Mouse (Mus musculus): ENCODE measurements around the gene Wfikkn2.

Gene Wfikkn2

GRCm38 (mm10) chr11:94189579-94189978, 56.2 kb downstream of the Wfikkn2 start:
- no peak for DNase-seq

All from kidney, adult 9 months (tissue).